Comparison of ENCODE assay signal across 9 mouse cellular contexts in the genomic region with DNA sequence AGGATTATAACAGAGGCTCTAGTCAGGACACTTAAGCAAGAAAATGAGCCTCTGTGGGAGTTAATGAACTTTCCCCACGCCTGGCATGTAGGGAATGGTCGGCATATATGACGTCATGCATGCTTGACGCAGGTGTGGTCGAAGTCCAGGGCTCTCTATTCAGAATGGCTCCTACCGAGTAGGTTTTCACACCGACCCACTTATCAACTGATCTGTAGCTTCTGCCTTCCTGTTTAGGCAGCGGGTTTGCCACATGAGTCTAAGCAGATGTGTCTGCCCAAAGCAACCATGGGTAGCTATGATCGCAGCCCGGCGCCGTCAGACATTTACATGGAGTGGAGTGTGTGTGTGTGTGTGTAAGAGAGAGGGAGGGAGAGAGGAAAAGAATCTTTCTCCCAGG. TPM values are rescaled to one million over a fixed set of nuclear protein-coding genes. Genes with fewer than 3 reads are reported as not detected.
A peak's percentile ranks its signal among the peaks of the same experiment; 100 is the strongest.
DNase-seq lines count a peak whose midpoint lies in the region; ATAC-seq lines count a peak whose summit lies in the region.
"Had no signal": no experiment of that assay in that cellular context is flagged by ENCODE, and none has a peak within 500 bp of the region (broad histone marks: within the 10 kb centered on the region; RNA-seq: fewer than 3 reads in every experiment).

No protein-coding gene starts in this region.

- peaks cover 1% of the 10 kb centered on the region; the same call in 1 of the 2 replicates for H3K36me3 ChIP-seq in heart, embryonic 10.5 days

- peaks cover 80% of the 10 kb centered on the region for H3K4me1 ChIP-seq in heart, embryonic 10.5 days

- H3K4me3 ChIP-seq in heart, embryonic 10.5 days, result no peak overlapping the region
- H3K4me3 ChIP-seq: hindbrain, embryonic 10.5 days had no signal

- no peaks in the 10 kb centered on the region for H3K27me3 ChIP-seq in heart, embryonic 10.5 days (ENCODE audit: insufficient read depth, poor library complexity, severe bottlenecking)

- no peaks in the 10 kb centered on the region for H3K9me3 ChIP-seq in heart, embryonic 10.5 days
- H3K9me3 ChIP-seq: hindbrain, embryonic 10.5 days had no signal

- H3K27ac ChIP-seq in heart, embryonic 10.5 days, result peak overlapping the region; percentile 9; the same call in 1 of the 2 replicates
- H3K27ac ChIP-seq: hindbrain, embryonic 10.5 days had no signal

- WGBS in heart, embryonic 10.5 days, result 80% methylated on average over 12 of the region's 12 CpGs

- peak; percentile 30 for ATAC-seq in megakaryocyte progenitor cell, adult 5-6 weeks (replicated peaks; ENCODE audit: poor library complexity)

- no peak for DNase-seq in heart, embryonic 10.5 days (ENCODE audit: low spot score)
- DNase-seq in heart, adult 9 months (ENCODE audit: low spot score in 2 of 2), result no peak
- peak; percentile 51 to 54 for DNase-seq in spleen, postnatal 36 days (ENCODE audit: low spot score in 2 of 2)
- DNase-seq in spleen, postnatal 14 days (ENCODE audit: low spot score in 2 of 2), result no peak
- DNase-seq in right cerebral cortex, postnatal 10 days (ENCODE audit: low spot score in 2 of 2), result no peak
- no peak for DNase-seq in neural tube, embryonic 10.5 days (ENCODE audit: extremely low spot score, low spot score)
- no peak for DNase-seq in layer of hippocampus, postnatal 10 days (ENCODE audit: low spot score in 2 of 2)

RNA-seq across cellular contexts. Expression of a gene that starts 14.6 kb away (rescaled TPM):
- polyA plus RNA-seq in heart, embryonic 10.5 days (2016; fragmentation: Nextera tagmentation; extraction: Ambion mirVana), result 38.1 and 47.1 TPM in 2 replicates
- total RNA-seq in megakaryocyte progenitor cell, adult 5-6 weeks (2015), result 69.8 and 71.5 TPM in 2 replicates
- 41.2 and 46.5 TPM in 2 replicates for total RNA-seq in megakaryocyte progenitor cell, adult 5-6 weeks (2017)
- total RNA-seq in layer of hippocampus, postnatal 10 days (2021), result 1 to 10 TPM; 6.5 to 7.0 TPM

Comparison
In these comparisons a context has a peak if more than half of its experiments do, and no peak if none do; other contexts are left out.
1. DNase-seq: peak in spleen, postnatal 36 days (2 of 2); none in heart, embryonic 10.5 days (single experiment), heart, adult 9 months (0 of 2), spleen, postnatal 14 days (0 of 2), right cerebral cortex, postnatal 10 days (0 of 2), neural tube, embryonic 10.5 days (single experiment) and layer of hippocampus, postnatal 10 days (0 of 2).
2. RNA of a gene that starts 14.6 kb away (total RNA-seq): 41.2 to 71.5 TPM in megakaryocyte progenitor cell, adult 5-6 weeks; 6.5 to 7.0 TPM in layer of hippocampus, postnatal 10 days; every median in the first group is over 4 times any median in the second.